Mouse (Mus musculus): ENCODE measurements around the gene Rbmx2.

DNA sequence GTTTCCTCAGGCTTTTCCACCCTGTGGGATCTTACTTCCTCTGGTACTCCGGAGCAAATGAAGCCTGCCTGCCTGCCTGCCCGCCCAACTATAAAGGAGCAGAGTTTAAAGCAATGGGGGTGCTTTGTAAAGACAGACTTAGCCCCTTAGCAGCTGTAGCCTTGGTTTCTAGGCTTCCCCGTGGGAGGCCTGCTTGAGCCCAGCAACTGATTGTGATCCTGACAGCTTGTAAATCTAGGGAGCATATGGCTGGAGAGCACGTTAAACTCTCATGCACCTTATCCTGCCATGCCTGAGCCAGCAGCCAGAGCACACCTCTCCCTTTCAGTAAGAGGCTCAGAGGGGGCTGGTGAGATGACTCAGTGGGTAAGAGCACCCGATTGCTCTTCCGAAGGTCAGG lies 28.0 kb upstream of the Rbmx2 start:
- TF ChIP-seq CTCF (IDR thresholded peaks at IDR 0.05; ENCODE audit: low read depth, low read length) (no peak), POLR2A (IDR thresholded peaks at IDR 0.05; ENCODE audit: extremely low read depth, insufficient read depth, low read length) (no peak)
